Mouse (Mus musculus) myocyte (in vitro differentiated cells): Measurements from ENCODE around the gene Scamp4.

Experiments
- CEBPB ChIP-seq: IDR thresholded peaks from 2 replicates; pipeline ENCODE4 v1.6.1; 2011; ENCODE audit warnings: mild to moderate bottlenecking, moderate library complexity; ENCODE audit not compliant: poor library complexity, insufficient read depth, severe bottlenecking
- E2F4 ChIP-seq: IDR thresholded peaks from one replicate; pipeline ENCODE4 v1.6.1; 2011; ENCODE audit warnings: mild to moderate bottlenecking, control low read depth, moderate library complexity; ENCODE audit not compliant: insufficient read depth
- MAX ChIP-seq: IDR thresholded peaks from one replicate; pipeline ENCODE4 v1.6.1; 2011; ENCODE audit warnings: low read depth, mild to moderate bottlenecking, control low read depth
- MYOD1 ChIP-seq, 3 experiments: IDR thresholded peaks; one replicate each; pipeline ENCODE4 v1.6.1; 2011; ENCODE audit warnings: control low read depth in 2 of 3, low read depth in 2 of 3, mild to moderate bottlenecking in 2 of 3, moderate library complexity in 1 of 3; ENCODE audit not compliant: insufficient read length in 2 of 3, control insufficient read depth in 1 of 3
- MYOG ChIP-seq, 3 experiments: IDR thresholded peaks; one replicate each; pipeline ENCODE4 v1.6.1; 2011; ENCODE audit warnings: control low read depth in 2 of 3, low read depth in 2 of 3, mild to moderate bottlenecking in 2 of 3; ENCODE audit not compliant: insufficient read length in 2 of 3, control insufficient read depth in 1 of 3, insufficient read depth in 1 of 3
- POLR2A ChIP-seq: IDR thresholded peaks from one replicate; pipeline ENCODE4 v1.6.1; 2011; ENCODE audit warnings: low read depth, mild to moderate bottlenecking, control low read depth, moderate library complexity; ENCODE audit not compliant: insufficient read length
- POLR2AphosphoS2 ChIP-seq: IDR thresholded peaks from one replicate; pipeline ENCODE4 v1.6.1; 2011; ENCODE audit warnings: low read depth, control low read depth; ENCODE audit not compliant: insufficient read length
- REST ChIP-seq: IDR thresholded peaks from one replicate; pipeline ENCODE4 v1.6.1; 2011; ENCODE audit warnings: mild to moderate bottlenecking, control low read depth, moderate library complexity; ENCODE audit not compliant: insufficient read depth, insufficient read length
- TCF12 ChIP-seq: IDR thresholded peaks from one replicate; pipeline ENCODE4 v1.6.1; 2011; ENCODE audit warnings: mild to moderate bottlenecking, control low read depth; ENCODE audit not compliant: poor library complexity, insufficient read depth, severe bottlenecking
- USF1 ChIP-seq: IDR thresholded peaks from one replicate; pipeline ENCODE4 v1.6.1; 2011; ENCODE audit warnings: low read depth, mild to moderate bottlenecking, control low read depth, moderate library complexity

DNA sequence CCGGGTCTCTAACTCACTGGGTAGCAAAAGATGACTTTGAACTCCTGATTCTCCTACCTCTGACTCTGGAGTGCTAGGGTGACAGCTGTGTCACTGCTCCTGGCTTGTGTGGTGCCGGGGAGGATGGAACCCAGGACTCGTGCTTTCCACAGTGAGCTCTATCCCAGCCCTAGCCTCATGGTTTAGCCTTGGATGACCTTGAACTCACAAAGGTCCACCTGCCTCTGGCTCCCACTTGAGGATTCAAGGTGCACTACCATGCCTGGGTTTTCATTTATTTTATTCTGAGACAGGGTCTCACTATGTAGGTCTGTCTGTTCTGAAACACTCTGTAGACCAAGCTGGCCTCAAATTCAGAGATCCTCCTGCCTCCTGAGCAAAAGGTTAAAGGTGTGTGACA lies 11.1 kb downstream of the Scamp4 start:
- TF ChIP-seq MAX (no peak), POLR2A (no peak), USF1 (no peak), E2F4 (no peak), TCF12 (no peak), CEBPB (no peak), MYOD1 (IDR thresholded peaks at IDR 0.05; ENCODE audit: control insufficient read depth in 1 of 3, insufficient read length in 2 of 3, low read depth in 2 of 3) (no peak), REST (no peak), MYOG (IDR thresholded peaks at IDR 0.05; ENCODE audit: control insufficient read depth in 1 of 3, insufficient read depth in 1 of 3, insufficient read length in 2 of 3, low read depth in 2 of 3) (no peak), POLR2AphosphoS2 (no peak)
